Mouse (Mus musculus) E14TG2a.4 (cell line): Measurements from ENCODE around the gene Npcd.
"Not testable (repeated sequence)": the region's sequence is repeated elsewhere in the genome, so short reads cannot be mapped to it uniquely, and the experiment has no call there.

ENCODE experiments used
- H3K27me3 ChIP-seq: 2 replicates; pipeline ENCODE4 v1.6.1; 2014; ENCODE audit warnings: low read length, control low read depth; ENCODE audit not compliant: insufficient read depth
- H3K36me3 ChIP-seq: 2 replicates; pipeline ENCODE4 v1.6.1; 2014; ENCODE audit warnings: low read length, control low read depth; ENCODE audit not compliant: insufficient read depth
- H3K4me1 ChIP-seq: replicated peaks from 2 replicates; pipeline ENCODE4 v1.6.1; 2014; ENCODE audit warnings: low read depth, low read length, control low read depth
- H3K4me3 ChIP-seq: replicated peaks from 2 replicates; pipeline ENCODE4 v1.5.1; 2014; ENCODE audit warnings: mild to moderate bottlenecking, low read length
- H3K9me3 ChIP-seq: 2 replicates; pipeline ENCODE4 v1.6.1; 2014; ENCODE audit warnings: low read length, control low read depth
- CTCF ChIP-seq: conservative IDR thresholded peaks from 2 replicates; pipeline ENCODE4 v1.5.1; 2014; ENCODE audit warnings: low read length
- NANOG ChIP-seq: IDR thresholded peaks from 2 replicates; pipeline ENCODE4 v1.6.1; 2014; ENCODE audit warnings: borderline replicate concordance, low read length, mixed read lengths
- POU5F1 ChIP-seq: IDR thresholded peaks from 2 replicates; pipeline ENCODE4 v1.6.1; 2014; ENCODE audit warnings: low read length, borderline replicate concordance

Gene Npcd

GRCm38 (mm10) chr15:79826221-79826935 lies 7.7 kb downstream of the Npcd start:
- H3K9me3 ChIP-seq = no peaks in the 10 kb centered on the region
- H3K4me1 ChIP-seq = peaks cover 89% of the 10 kb centered on the region
- TF ChIP-seq CTCF = no peak
- TF ChIP-seq NANOG = no peak
- TF ChIP-seq POU5F1 = no peak
- no peaks in the 10 kb centered on the region for H3K27me3 ChIP-seq
- H3K36me3 ChIP-seq = peaks cover 85% of the 10 kb centered on the region
- H3K4me3 ChIP-seq = peak overlapping the region; percentile 10; the same call in 1 of the 2 replicates

DNA sequence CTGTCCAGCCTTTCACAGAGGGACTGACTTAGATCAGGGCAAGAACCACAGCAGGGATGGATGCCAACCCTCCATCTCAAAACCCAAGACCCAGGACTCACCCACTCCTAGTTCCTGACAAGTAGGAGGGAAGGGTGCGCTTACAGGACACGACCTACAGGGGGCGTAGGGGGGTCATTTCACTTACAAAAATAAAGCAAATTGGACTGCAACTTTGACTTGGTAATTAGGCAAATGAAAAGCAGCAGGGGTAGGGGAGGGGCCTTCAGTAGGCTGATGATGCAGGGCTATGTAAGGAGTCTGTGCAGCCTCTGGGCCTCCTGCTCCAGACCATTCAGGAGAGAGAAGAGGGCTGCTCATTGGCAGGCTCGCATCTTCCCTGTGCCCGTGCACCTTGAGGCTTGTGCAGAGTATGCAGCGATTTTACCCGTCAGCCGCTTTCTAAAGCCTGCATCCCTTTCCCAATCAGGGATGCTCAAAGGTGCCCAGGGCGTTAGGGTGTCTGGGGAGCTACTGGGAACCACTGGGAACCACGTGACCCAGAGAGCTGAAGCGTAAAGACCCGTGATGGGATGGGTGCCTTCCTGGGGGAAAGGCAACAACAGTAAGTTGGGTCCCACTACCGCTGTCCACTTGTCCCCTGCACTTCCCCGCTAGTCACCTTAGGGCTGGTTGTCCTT lies 8.8 kb downstream of the Npcd start:
- Histone ChIP-seq H3K36me3 (peaks cover 76% of the 10 kb centered on the region), H3K4me3 (peak overlapping the region; percentile 63), H3K4me1 (peaks cover 82% of the 10 kb centered on the region), H3K27me3 (no peaks in the 10 kb centered on the region), H3K9me3 (no peaks in the 10 kb centered on the region)
- TF ChIP-seq NANOG (no peak), CTCF (peak; percentile 91)

DNA sequence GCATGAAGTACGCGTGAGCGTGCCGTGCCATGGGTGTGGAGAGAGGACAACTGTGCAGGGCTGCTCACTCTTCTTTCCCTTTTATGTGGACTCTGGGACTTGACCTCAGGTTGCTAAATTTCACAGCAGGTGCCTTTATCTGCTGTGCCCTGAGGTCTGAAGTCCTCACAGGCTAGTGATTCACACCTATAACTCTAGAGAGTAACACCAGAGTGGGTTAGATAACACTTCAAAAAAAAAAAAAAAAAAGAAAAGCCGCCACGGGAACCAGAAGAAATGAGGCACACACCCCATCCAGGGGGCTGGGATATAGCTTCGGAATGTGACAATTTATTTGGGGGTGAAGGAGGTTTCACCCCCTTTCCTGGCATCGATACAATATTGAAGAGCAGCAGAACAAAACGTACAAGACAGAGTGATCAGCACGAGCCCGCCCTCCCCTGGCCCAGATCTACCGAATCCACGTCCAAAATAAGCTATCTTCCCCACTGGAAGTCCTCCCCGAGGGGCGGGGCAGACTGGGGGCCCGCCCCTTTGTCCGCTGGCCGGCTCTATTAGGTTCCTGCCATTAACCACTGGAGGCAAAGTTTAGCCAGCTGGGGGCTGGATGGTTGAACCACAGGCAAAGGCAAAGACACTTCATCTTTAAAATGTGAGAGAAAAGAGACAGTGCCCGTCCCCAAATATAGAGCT lies 10.3 kb downstream of the Npcd start:
- peaks cover 66% of the 10 kb centered on the region for H3K4me1 ChIP-seq
- TF ChIP-seq POU5F1 (no peak), CTCF (no peak)
- H3K9me3 ChIP-seq = peaks cover 1% of the 10 kb centered on the region; the same call in 1 of the 2 replicates
- no peak overlapping the region for H3K4me3 ChIP-seq
- no peaks in the 10 kb centered on the region for H3K27me3 ChIP-seq
- H3K36me3 ChIP-seq = peaks cover 60% of the 10 kb centered on the region

- Histone ChIP-seq H3K4me1 (peaks cover 54% of the 10 kb centered on the region), H3K4me3 (no peak overlapping the region), H3K27me3 (no peaks in the 10 kb centered on the region), H3K36me3 (peaks cover 48% of the 10 kb centered on the region), H3K9me3 (peaks cover 6% of the 10 kb centered on the region; the same call in 1 of the 2 replicates)
- TF ChIP-seq CTCF (no peak), POU5F1 (no peak)
These were observed 11.5 kb downstream of the Npcd start for GRCm38 (mm10) chr15:79822265-79823199.

- TF ChIP-seq POU5F1 (no peak), CTCF (peak; percentile 68)
- Histone ChIP-seq H3K4me3 (no peak overlapping the region), H3K9me3 (peaks cover 6% of the 10 kb centered on the region; the same call in 1 of the 2 replicates), H3K4me1 (peaks cover 20% of the 10 kb centered on the region), H3K36me3 (peaks cover 13% of the 10 kb centered on the region), H3K27me3 (peaks cover 37% of the 10 kb centered on the region)
These were observed 15.7 kb downstream of the Npcd start for GRCm38 (mm10) chr15:79818325-79818724.

DNA sequence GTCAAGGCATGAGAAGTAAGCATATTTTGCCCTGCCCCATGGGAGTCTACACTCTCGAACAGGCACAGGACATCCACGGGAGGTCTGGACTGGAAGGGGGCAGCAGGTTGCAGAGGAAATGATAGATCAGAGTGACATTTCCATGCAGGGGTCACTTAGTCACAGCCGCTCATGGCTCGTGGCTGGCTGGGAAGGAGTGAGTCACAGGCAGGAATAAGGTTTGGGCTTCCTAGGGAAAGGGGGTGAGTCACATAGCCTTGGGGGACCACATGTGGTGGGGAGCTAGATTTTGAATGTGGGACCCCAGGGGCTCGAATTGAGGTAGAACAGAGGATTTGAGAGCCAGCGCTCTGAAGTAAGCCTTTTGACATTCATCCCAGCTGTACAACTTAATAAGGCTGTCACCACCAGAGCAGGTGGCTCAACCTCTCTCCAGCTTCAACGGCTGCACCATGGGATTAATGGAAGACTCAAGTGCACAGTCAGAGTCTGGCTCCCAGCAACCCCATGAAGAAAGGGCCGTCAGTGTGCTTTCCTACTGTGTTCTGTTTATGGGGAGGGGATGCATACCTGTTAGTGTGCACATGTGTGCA lies 20.3 kb downstream of the Npcd start:
- no peaks in the 10 kb centered on the region for H3K36me3 ChIP-seq
- peaks cover 9% of the 10 kb centered on the region for H3K4me1 ChIP-seq
- H3K9me3 ChIP-seq = peaks cover 5% of the 10 kb centered on the region; the same call in 1 of the 2 replicates
- TF ChIP-seq NANOG (peak; percentile 12; the same call in 1 of the 2 replicates), CTCF (no peak)
- H3K27me3 ChIP-seq = peaks cover 78% of the 10 kb centered on the region
- no peak overlapping the region for H3K4me3 ChIP-seq

GRCm38 (mm10) chr15:79812840-79813239 lies 21.2 kb downstream of the Npcd start:
- H3K4me1 ChIP-seq = peaks cover 11% of the 10 kb centered on the region
- not testable (repeated sequence) for H3K9me3 ChIP-seq, H3K36me3 ChIP-seq, H3K4me3 ChIP-seq
- H3K27me3 ChIP-seq = peaks cover 82% of the 10 kb centered on the region

GRCm38 (mm10) chr15:79810997-79811396 lies 23.0 kb downstream of the Npcd start:
- Histone ChIP-seq H3K27me3 (peaks cover 90% of the 10 kb centered on the region), H3K9me3 (no peaks in the 10 kb centered on the region), H3K4me3 (no peak overlapping the region), H3K4me1 (peaks cover 11% of the 10 kb centered on the region), H3K36me3 (no peaks in the 10 kb centered on the region)
- TF ChIP-seq NANOG (no peak), CTCF (no peak), POU5F1 (no peak)
